Mouse (Mus musculus): ENCODE results near the gene Acvr1b. TPM values are rescaled to one million over a fixed set of nuclear protein-coding genes. Genes with fewer than 3 reads are reported as not detected.

Acvr1b gene
- total and polyA plus RNA-seq, 3 experiments, result 2.7 to 4.8 (median 2.9) TPM

- in situ Hi-C loops (cut with MboI; ENCODE audit: low pct_ligation_motif_present, low pct_unique_long_range_greater_than_20kb, low sequenced_read_pairs) (no loop called here), dilution Hi-C loops (cut with MboI; ENCODE audit: extremely low pct_ligation_motif_present, extremely low pct_unique_long_range_greater_than_20kb, low sequenced_read_pairs) (no loop called here)
- TF ChIP-seq EP300 (IDR thresholded peaks at IDR 0.05; ENCODE audit: low read length), result peak; percentile 41; the same call in 1 of the 2 replicates
- 0 out of 2 replicates have a peak, but pooled peaks have one; percentile 26 for TF ChIP-seq ELF1 (IDR thresholded peaks at IDR 0.05; ENCODE audit: low read depth, low read length)
- peak; percentile 68 for TF ChIP-seq MEF2A (IDR thresholded peaks at IDR 0.05; ENCODE audit: borderline replicate concordance, low read depth, low read length)
- no peak for TF ChIP-seq ZMIZ1 (IDR thresholded peaks at IDR 0.05; ENCODE audit: low read depth, low read length)
- peak; percentile 46 for TF ChIP-seq ETS1 (conservative IDR thresholded peaks at IDR 0.05; ENCODE audit: low read depth, low read length)
- TF ChIP-seq GABPA (IDR thresholded peaks at IDR 0.05; ENCODE audit: insufficient replicate concordance, low read depth, low read length), result no peak
- 0 out of 2 replicates have a peak, but pooled peaks have one; percentile 35 for TF ChIP-seq IRF4 (IDR thresholded peaks at IDR 0.05; ENCODE audit: low read depth, low read length)
- no peaks in the 10 kb centered on the region for H3K79me2 ChIP-seq (replicated peaks; ENCODE audit: control insufficient read depth, extremely low read depth, insufficient read depth, poor library complexity, severe bottlenecking)
- no peak overlapping the region for H3K9ac ChIP-seq (ENCODE audit: insufficient read depth, low read depth)
- H3K36me3 ChIP-seq (replicated peaks in 1 of 2; ENCODE audit: control insufficient read depth in 1 of 2, insufficient read depth in 1 of 2, low read length in 1 of 2), result no peaks in the 10 kb centered on the region
- peaks cover 23 to 58% of the 10 kb centered on the region in 2 experiments for H3K4me1 ChIP-seq (ENCODE audit: control insufficient read depth in 1 of 2, insufficient read depth in 2 of 2)
- H3K9me3 ChIP-seq (replicated peaks; ENCODE audit: low read length), result peaks cover 41% of the 10 kb centered on the region
- peaks cover 45% of the 10 kb centered on the region for H3K27me3 ChIP-seq (replicated peaks)
- no peak overlapping the region for H3K27ac ChIP-seq (ENCODE audit: insufficient read depth, low read depth)
- H3K4me2 ChIP-seq (ENCODE audit: insufficient read depth, low read depth, poor library complexity, severe bottlenecking), result no peak overlapping the region
- no peak overlapping the region for H3K4me3 ChIP-seq (replicated peaks in 1 of 3; ENCODE audit: low read depth in 2 of 3, low read length in 2 of 3, poor library complexity in 1 of 3)
- peak; percentile 60 for DNase-seq (ENCODE audit: extremely low read depth)
These were observed 78.7 kb downstream of the Acvr1b start for GRCm38 (mm10) chr15:101252614-101253013.

- peaks cover 39% of the 10 kb centered on the region for H3K9me3 ChIP-seq (replicated peaks; ENCODE audit: low read length)
- in situ Hi-C loops (cut with MboI; ENCODE audit: low pct_ligation_motif_present, low pct_unique_long_range_greater_than_20kb, low sequenced_read_pairs) (no loop called here), dilution Hi-C loops (cut with MboI; ENCODE audit: extremely low pct_ligation_motif_present, extremely low pct_unique_long_range_greater_than_20kb, low sequenced_read_pairs) (no loop called here)
- no peak for TF ChIP-seq ZMIZ1 (IDR thresholded peaks at IDR 0.05; ENCODE audit: low read depth, low read length)
- TF ChIP-seq RAD21 (IDR thresholded peaks at IDR 0.05; ENCODE audit: low read depth, low read length), result no peak
- TF ChIP-seq TCF12 (IDR thresholded peaks at IDR 0.05; ENCODE audit: low read depth, low read length), result 0 out of 2 replicates have a peak, but pooled peaks have one; percentile 33
- TF ChIP-seq ETS1 (conservative IDR thresholded peaks at IDR 0.05; ENCODE audit: low read depth, low read length), result no peak
- TF ChIP-seq KAT2A (IDR thresholded peaks at IDR 0.05; ENCODE audit: insufficient replicate concordance, low read length), result no peak
- no peak for TF ChIP-seq GABPA (IDR thresholded peaks at IDR 0.05; ENCODE audit: insufficient replicate concordance, low read depth, low read length)
- 0 out of 2 replicates have a peak, but pooled peaks have one; percentile 12 for TF ChIP-seq MAX (IDR thresholded peaks at IDR 0.05; ENCODE audit: low read length)
- TF ChIP-seq EP300 (IDR thresholded peaks at IDR 0.05; ENCODE audit: low read length), result peak; percentile 73
- TF ChIP-seq JUND (conservative IDR thresholded peaks at IDR 0.05; ENCODE audit: low read depth, low read length), result no peak
- H3K4me2 ChIP-seq (ENCODE audit: insufficient read depth, low read depth, poor library complexity, severe bottlenecking), result peak overlapping the region; percentile 88; the same call in 1 of the 2 replicates
- peaks cover 32 to 58% of the 10 kb centered on the region in 2 experiments for H3K4me1 ChIP-seq (ENCODE audit: control insufficient read depth in 1 of 2, insufficient read depth in 2 of 2)
- H3K9ac ChIP-seq (ENCODE audit: insufficient read depth, low read depth), result no peak overlapping the region
- no peak overlapping the region for H3K27ac ChIP-seq (ENCODE audit: insufficient read depth, low read depth)
- peak overlapping the region; percentile 36 to 55 (median 48) for H3K4me3 ChIP-seq (replicated peaks in 1 of 3; ENCODE audit: low read depth in 2 of 3, low read length in 2 of 3, poor library complexity in 1 of 3)
- H3K79me2 ChIP-seq (replicated peaks; ENCODE audit: control insufficient read depth, extremely low read depth, insufficient read depth, poor library complexity, severe bottlenecking), result no peaks in the 10 kb centered on the region
- H3K27me3 ChIP-seq (replicated peaks), result peaks cover 40% of the 10 kb centered on the region
- H3K36me3 ChIP-seq (replicated peaks in 1 of 2; ENCODE audit: control insufficient read depth in 1 of 2, insufficient read depth in 1 of 2, low read length in 1 of 2), result no peaks in the 10 kb centered on the region
- no peak for DNase-seq (ENCODE audit: extremely low read depth)
These were observed 79.7 kb downstream of the Acvr1b start for GRCm38 (mm10) chr15:101253563-101253885.
